Mouse (Mus musculus) neural tube, embryonic 12.5 days (tissue): ENCODE data around the gene Hspd1. TPM values are rescaled to one million over a fixed set of nuclear protein-coding genes. Genes with fewer than 3 reads are reported as not detected.

ENCODE experiments used
- ATAC-seq: fragments of 200-750 bp; cut with Nextera tagmentation; 2 replicates; pipeline ENCODE4 v1.8.0; 2017; ENCODE audit warnings: low read depth, mild to moderate bottlenecking, moderate TSS enrichment, moderate library complexity; ENCODE audit not compliant: low FRiP score
- H3K27ac ChIP-seq: fragments of 300-500 bp; sonication (generic); 2 replicates; pipeline ENCODE4 v1.5.1; 2016
- H3K27me3 ChIP-seq: fragments of 300-500 bp; sonication (generic); replicated peaks from 2 replicates; pipeline ENCODE4 v1.6.1; 2016; ENCODE audit warnings: mild to moderate bottlenecking
- H3K36me3 ChIP-seq: fragments of 300-500 bp; sonication (generic); 2 replicates; pipeline ENCODE4 v1.6.1; 2016; ENCODE audit warnings: mild to moderate bottlenecking
- H3K4me1 ChIP-seq: fragments of 300-500 bp; sonication (generic); 2 replicates; pipeline ENCODE4 v1.6.1; 2016
- H3K4me2 ChIP-seq: fragments of 300-500 bp; sonication (generic); replicated peaks from 2 replicates; pipeline ENCODE4 v1.6.1; 2016; ENCODE audit warnings: mild to moderate bottlenecking
- H3K4me3 ChIP-seq: fragments of 300-500 bp; sonication (generic); 2 replicates; pipeline ENCODE4 v1.5.1; 2016
- H3K9ac ChIP-seq: fragments of 300-500 bp; sonication (generic); 2 replicates; pipeline ENCODE4 v1.6.1; 2016; ENCODE audit warnings: mild to moderate bottlenecking
- H3K9me3 ChIP-seq: fragments of 300-500 bp; sonication (generic); 2 replicates; pipeline ENCODE4 v1.6.1; 2016; ENCODE audit warnings: mild to moderate bottlenecking
- WGBS: fragments of 180-500 bp; shearing (Covaris S2); methylation state at CpG from one replicate; pipeline ENCODE4 v1.1.7; 2016; 5-methylcytosine and 5-hydroxymethylcytosine counted together
- polyA plus RNA-seq: library from polyadenylated mRNA; unstranded; fragments of >200 nt; fragmentation: Nextera tagmentation; extraction: Ambion mirVana; gene quantifications from 2 replicates; pipeline ENCODE4 v1.2.1, GENCODE M21; 2016

Hspd1 gene
- polyA plus RNA-seq, 1 experiment from 2014 or later, result 338 TPM

GRCm38 (mm10) chr1:55053005-55053404, 35.0 kb downstream of the Hspd1 start:
- ATAC-seq, result peak; percentile 68
- Histone ChIP-seq H3K4me3 (peak overlapping the region; percentile 84), H3K4me1 (peaks cover 6% of the 10 kb centered on the region), H3K27ac (peak overlapping the region; percentile 54), H3K9ac (peak overlapping the region; percentile 78), H3K36me3 (peaks cover 9% of the 10 kb centered on the region), H3K4me2 (peak overlapping the region; percentile 78), H3K9me3 (no peaks in the 10 kb centered on the region), H3K27me3 (no peaks in the 10 kb centered on the region)
- under 1% methylated on average over 42 of the region's 42 CpGs for WGBS

- under 1% methylated on average over 46 of the region's 46 CpGs for WGBS
- peak within 1 kb of the TSS; percentile 78 for H3K4me2 ChIP-seq
- peaks cover 9% of the 10 kb centered on the region for H3K36me3 ChIP-seq
- no peaks in the 10 kb centered on the region for H3K27me3 ChIP-seq
- peaks cover 6% of the 10 kb centered on the region for H3K4me1 ChIP-seq
- H3K4me3 ChIP-seq, result peak within 1 kb of the TSS; percentile 84
- H3K9me3 ChIP-seq, result no peaks in the 10 kb centered on the region
- peak within 1 kb of the TSS; percentile 78 for H3K9ac ChIP-seq
- ATAC-seq, result peak; percentile 100
- H3K27ac ChIP-seq, result peak within 1 kb of the TSS; percentile 54
Observed at GRCm38 (mm10) chr1:55052355-55052953, 35.6 kb downstream of the Hspd1 start, which contains the start of gene Coq10b. Gene Coq10b, plus strand, starts transcription at chr1:55052770.

- Histone ChIP-seq H3K4me1 (peaks cover 6% of the 10 kb centered on the region), H3K4me2 (peak overlapping the region; percentile 78), H3K4me3 (no peak overlapping the region), H3K27me3 (no peaks in the 10 kb centered on the region), H3K9me3 (no peaks in the 10 kb centered on the region), H3K9ac (no peak overlapping the region), H3K27ac (no peak overlapping the region), H3K36me3 (peaks cover 4% of the 10 kb centered on the region)
- WGBS, result 73% methylated on average over 3 of the region's 3 CpGs
- ATAC-seq, result no peak
Observed at GRCm38 (mm10) chr1:55051671-55052070, 36.4 kb downstream of the Hspd1 start.

- Histone ChIP-seq H3K27ac (no peak overlapping the region), H3K9ac (no peak overlapping the region), H3K27me3 (no peaks in the 10 kb centered on the region), H3K4me2 (no peak overlapping the region), H3K4me3 (no peak overlapping the region), H3K9me3 (no peaks in the 10 kb centered on the region), H3K36me3 (no peaks in the 10 kb centered on the region), H3K4me1 (peaks cover 6% of the 10 kb centered on the region)
- ATAC-seq, result no peak
- WGBS, result 72% methylated on average over 4 of the region's 4 CpGs
Observed at GRCm38 (mm10) chr1:55048841-55049587, 39.0 kb downstream of the Hspd1 start.

- Histone ChIP-seq H3K27ac (no peak overlapping the region), H3K9ac (no peak overlapping the region), H3K27me3 (no peaks in the 10 kb centered on the region), H3K4me1 (no peaks in the 10 kb centered on the region), H3K9me3 (0 out of 2 replicates have a peak, but pooled peaks cover 6% of the 10 kb centered on the region), H3K4me2 (no peak overlapping the region), H3K36me3 (no peaks in the 10 kb centered on the region), H3K4me3 (no peak overlapping the region)
- ATAC-seq, result no peak
- 84% methylated on average over 3 of the region's 3 CpGs for WGBS
Observed at GRCm38 (mm10) chr1:55043164-55043563, 44.9 kb downstream of the Hspd1 start.

- H3K4me2 ChIP-seq, result no peak overlapping the region
- H3K36me3 ChIP-seq, result no peaks in the 10 kb centered on the region
- 0 out of 2 replicates have a peak, but pooled peaks cover 6% of the 10 kb centered on the region for H3K9me3 ChIP-seq
- 61% methylated on average over 1 of the region's 1 CpGs for WGBS
- no peak overlapping the region for H3K4me3 ChIP-seq
- no peaks in the 10 kb centered on the region for H3K27me3 ChIP-seq
- H3K27ac ChIP-seq, result no peak overlapping the region
- H3K9ac ChIP-seq, result no peak overlapping the region
- ATAC-seq, result no peak
- H3K4me1 ChIP-seq, result no peaks in the 10 kb centered on the region
Observed at GRCm38 (mm10) chr1:55042246-55042645, 45.8 kb downstream of the Hspd1 start.

- no peaks in the 10 kb centered on the region for H3K4me1 ChIP-seq
- H3K27me3 ChIP-seq, result no peaks in the 10 kb centered on the region
- H3K4me2 ChIP-seq, result no peak overlapping the region
- no peak for ATAC-seq
- no peak overlapping the region for H3K9ac ChIP-seq
- no peak overlapping the region for H3K4me3 ChIP-seq
- H3K27ac ChIP-seq, result no peak overlapping the region
- WGBS, result 85% methylated on average over 4 of the region's 4 CpGs
- H3K9me3 ChIP-seq, result 0 out of 2 replicates have a peak, but pooled peaks cover 6% of the 10 kb centered on the region
- H3K36me3 ChIP-seq, result no peaks in the 10 kb centered on the region
Observed at GRCm38 (mm10) chr1:55041691-55042090, 46.4 kb downstream of the Hspd1 start.

- no peak for ATAC-seq
- Histone ChIP-seq H3K9ac (no peak overlapping the region), H3K4me2 (no peak overlapping the region), H3K36me3 (no peaks in the 10 kb centered on the region), H3K27me3 (no peaks in the 10 kb centered on the region), H3K27ac (no peak overlapping the region), H3K4me3 (no peak overlapping the region), H3K4me1 (no peaks in the 10 kb centered on the region), H3K9me3 (0 out of 2 replicates have a peak, but pooled peaks cover 6% of the 10 kb centered on the region)
- 88% methylated on average over 1 of the region's 1 CpGs for WGBS
Observed at GRCm38 (mm10) chr1:55039944-55040343, 48.1 kb downstream of the Hspd1 start.

GRCm38 (mm10) chr1:55031026-55031779, 56.8 kb downstream of the Hspd1 start:
- no peak for ATAC-seq
- H3K4me2 ChIP-seq, result no peak overlapping the region
- H3K9ac ChIP-seq, result no peak overlapping the region
- H3K36me3 ChIP-seq, result no peaks in the 10 kb centered on the region
- H3K4me1 ChIP-seq, result no peaks in the 10 kb centered on the region
- no peak overlapping the region for H3K27ac ChIP-seq
- no peaks in the 10 kb centered on the region for H3K9me3 ChIP-seq
- no peak overlapping the region for H3K4me3 ChIP-seq
- no peaks in the 10 kb centered on the region for H3K27me3 ChIP-seq

- H3K4me2 ChIP-seq, result no peak overlapping the region
- H3K36me3 ChIP-seq, result no peaks in the 10 kb centered on the region
- no peak for ATAC-seq
- H3K27ac ChIP-seq, result no peak overlapping the region
- H3K9ac ChIP-seq, result no peak overlapping the region
- H3K9me3 ChIP-seq, result no peaks in the 10 kb centered on the region
- WGBS, result 77% methylated on average over 4 of the region's 4 CpGs
- H3K27me3 ChIP-seq, result no peaks in the 10 kb centered on the region
- no peak overlapping the region for H3K4me3 ChIP-seq
- peaks cover 9% of the 10 kb centered on the region for H3K4me1 ChIP-seq
Observed at GRCm38 (mm10) chr1:55029446-55029845, 58.6 kb downstream of the Hspd1 start.

GRCm38 (mm10) chr1:55028512-55029249, 59.4 kb downstream of the Hspd1 start:
- H3K4me2 ChIP-seq, result no peak overlapping the region
- H3K4me1 ChIP-seq, result peaks cover 9% of the 10 kb centered on the region
- H3K27ac ChIP-seq, result no peak overlapping the region
- no peaks in the 10 kb centered on the region for H3K36me3 ChIP-seq
- 87% methylated on average over 11 of the region's 11 CpGs for WGBS
- no peaks in the 10 kb centered on the region for H3K9me3 ChIP-seq
- H3K9ac ChIP-seq, result no peak overlapping the region
- H3K4me3 ChIP-seq, result no peak overlapping the region
- ATAC-seq, result no peak
- H3K27me3 ChIP-seq, result no peaks in the 10 kb centered on the region

GRCm38 (mm10) chr1:55027966-55028365, 60.1 kb downstream of the Hspd1 start:
- H3K4me3 ChIP-seq, result no peak overlapping the region
- WGBS, result 98% methylated on average over 1 of the region's 1 CpGs

More at GRCm38 (mm10) chr1:55027966-55028365, 60.1 kb downstream of the Hspd1 start:
- no peaks in the 10 kb centered on the region for H3K9me3 ChIP-seq
- H3K4me2 ChIP-seq, result peak overlapping the region; percentile 82
- peaks cover 9% of the 10 kb centered on the region for H3K4me1 ChIP-seq
- no peak overlapping the region for H3K9ac ChIP-seq
- ATAC-seq, result no peak
- H3K27ac ChIP-seq, result no peak overlapping the region
- H3K27me3 ChIP-seq, result no peaks in the 10 kb centered on the region
- no peaks in the 10 kb centered on the region for H3K36me3 ChIP-seq
